Mouse (Mus musculus): ENCODE measurements around the gene Id1. TPM values are rescaled to one million over a fixed set of nuclear protein-coding genes. Genes with fewer than 3 reads are reported as not detected.

Gene Id1
- polyA plus RNA-seq, 1 experiment from 2014 or later: 38.8 TPM

- Histone ChIP-seq H3K4me1 (ENCODE audit: control insufficient read depth, insufficient read depth, low read length) (peaks cover 24% of the 10 kb centered on the region), H3K4me3 (replicated peaks; ENCODE audit: low read depth, low read length) (no peak overlapping the region), H3K9me3 (ENCODE audit: control insufficient read depth, low read length) (no peaks in the 10 kb centered on the region), H3K27ac (replicated peaks; ENCODE audit: low read depth, low read length) (no peak overlapping the region), H3K4me2 (ENCODE audit: low read length) (peak overlapping the region; percentile 13; the same call in 1 of the 2 replicates), H3K9ac (replicated peaks; ENCODE audit: low read length) (no peak overlapping the region), H3K36me3 (ENCODE audit: control insufficient read depth, insufficient read depth, low read length) (no peaks in the 10 kb centered on the region), H3K27me3 (ENCODE audit: control insufficient read depth, insufficient read depth, low read length) (no peaks in the 10 kb centered on the region)
- ATAC-seq (ENCODE audit: low FRiP score, low TSS enrichment): 0 out of 2 replicates have a peak, but pooled peaks have one; percentile 29
- WGBS: 53% methylated on average over 14 of the region's 14 CpGs
- DNase-seq: peak; percentile 75
Observed at GRCm38 (mm10) chr2:152741153-152742041, 5.3 kb downstream of the Id1 start.

GRCm38 (mm10) chr2:152742435-152742834 lies 6.4 kb downstream of the Id1 start:
- 31% methylated on average over 10 of the region's 10 CpGs for WGBS

GRCm38 (mm10) chr2:152753944-152754711 lies 18.1 kb downstream of the Id1 start, which contains the start of gene Cox4i2:
Cox4i2 (plus strand) TSS chr2:152754173.
- no peaks in the 10 kb centered on the region for H3K27me3 ChIP-seq (ENCODE audit: control insufficient read depth, insufficient read depth, low read length)
- WGBS: 3% methylated on average over 30 of the region's 30 CpGs
- no peak within 1 kb of the TSS for H3K27ac ChIP-seq (replicated peaks; ENCODE audit: low read depth, low read length)
- DNase-seq (no peak), ATAC-seq (ENCODE audit: low FRiP score, low TSS enrichment) (no peak)
- peaks cover 9% of the 10 kb centered on the region for H3K4me1 ChIP-seq (ENCODE audit: control insufficient read depth, insufficient read depth, low read length)
- H3K9ac ChIP-seq (replicated peaks; ENCODE audit: low read length): no peak within 1 kb of the TSS
- H3K4me3 ChIP-seq (replicated peaks; ENCODE audit: low read depth, low read length): peak within 1 kb of the TSS; percentile 9; the same call in 1 of the 2 replicates
- H3K36me3 ChIP-seq (ENCODE audit: control insufficient read depth, insufficient read depth, low read length): no peaks in the 10 kb centered on the region
- H3K4me2 ChIP-seq (ENCODE audit: low read length): peak within 1 kb of the TSS; percentile 49
- H3K9me3 ChIP-seq (ENCODE audit: control insufficient read depth, low read length): no peaks in the 10 kb centered on the region

More at GRCm38 (mm10) chr2:152742435-152742834, 6.4 kb downstream of the Id1 start:
- Histone ChIP-seq H3K27ac (replicated peaks; ENCODE audit: low read depth, low read length) (no peak overlapping the region), H3K9ac (replicated peaks; ENCODE audit: low read length) (no peak overlapping the region), H3K4me1 (ENCODE audit: control insufficient read depth, insufficient read depth, low read length) (peaks cover 17% of the 10 kb centered on the region; the same call in 1 of the 2 replicates), H3K4me2 (ENCODE audit: low read length) (no peak overlapping the region), H3K9me3 (ENCODE audit: control insufficient read depth, low read length) (no peaks in the 10 kb centered on the region), H3K27me3 (ENCODE audit: control insufficient read depth, insufficient read depth, low read length) (no peaks in the 10 kb centered on the region), H3K4me3 (replicated peaks; ENCODE audit: low read depth, low read length) (no peak overlapping the region), H3K36me3 (ENCODE audit: control insufficient read depth, insufficient read depth, low read length) (no peaks in the 10 kb centered on the region)
- peak; percentile 65 for DNase-seq
- ATAC-seq (ENCODE audit: low FRiP score, low TSS enrichment): 0 out of 2 replicates have a peak, but pooled peaks have one; percentile 53

- Histone ChIP-seq H3K9ac (replicated peaks; ENCODE audit: low read length) (no peak overlapping the region), H3K36me3 (ENCODE audit: control insufficient read depth, insufficient read depth, low read length) (no peaks in the 10 kb centered on the region), H3K27ac (replicated peaks; ENCODE audit: low read depth, low read length) (no peak overlapping the region), H3K4me3 (replicated peaks; ENCODE audit: low read depth, low read length) (no peak overlapping the region), H3K27me3 (ENCODE audit: control insufficient read depth, insufficient read depth, low read length) (no peaks in the 10 kb centered on the region), H3K9me3 (ENCODE audit: control insufficient read depth, low read length) (no peaks in the 10 kb centered on the region), H3K4me1 (ENCODE audit: control insufficient read depth, insufficient read depth, low read length) (peaks cover 9% of the 10 kb centered on the region), H3K4me2 (ENCODE audit: low read length) (no peak overlapping the region)
- DNase-seq: no peak
- 67% methylated on average over 17 of the region's 17 CpGs for WGBS
- no peak for ATAC-seq (ENCODE audit: low FRiP score, low TSS enrichment)
Observed at GRCm38 (mm10) chr2:152756474-152757393, 20.7 kb downstream of the Id1 start.

GRCm38 (mm10) chr2:152757478-152757877 lies 21.4 kb downstream of the Id1 start:
- peaks cover 9% of the 10 kb centered on the region for H3K4me1 ChIP-seq (ENCODE audit: control insufficient read depth, insufficient read depth, low read length)
- no peaks in the 10 kb centered on the region for H3K36me3 ChIP-seq (ENCODE audit: control insufficient read depth, insufficient read depth, low read length)
- H3K4me3 ChIP-seq (replicated peaks; ENCODE audit: low read depth, low read length): no peak overlapping the region
- H3K9me3 ChIP-seq (ENCODE audit: control insufficient read depth, low read length): no peaks in the 10 kb centered on the region
- H3K9ac ChIP-seq (replicated peaks; ENCODE audit: low read length): no peak overlapping the region
- no peak overlapping the region for H3K27ac ChIP-seq (replicated peaks; ENCODE audit: low read depth, low read length)
- WGBS: 53% methylated on average over 2 of the region's 2 CpGs
- H3K4me2 ChIP-seq (ENCODE audit: low read length): no peak overlapping the region
- H3K27me3 ChIP-seq (ENCODE audit: control insufficient read depth, insufficient read depth, low read length): no peaks in the 10 kb centered on the region
- DNase-seq (no peak), ATAC-seq (ENCODE audit: low FRiP score, low TSS enrichment) (no peak)

GRCm38 (mm10) chr2:152758351-152758750 lies 22.3 kb downstream of the Id1 start:
- Histone ChIP-seq H3K36me3 (ENCODE audit: control insufficient read depth, insufficient read depth, low read length) (no peaks in the 10 kb centered on the region), H3K27me3 (ENCODE audit: control insufficient read depth, insufficient read depth, low read length) (no peaks in the 10 kb centered on the region), H3K4me3 (replicated peaks; ENCODE audit: low read depth, low read length) (no peak overlapping the region), H3K9ac (replicated peaks; ENCODE audit: low read length) (no peak overlapping the region), H3K4me1 (ENCODE audit: control insufficient read depth, insufficient read depth, low read length) (peaks cover 9% of the 10 kb centered on the region), H3K4me2 (ENCODE audit: low read length) (no peak overlapping the region), H3K27ac (replicated peaks; ENCODE audit: low read depth, low read length) (no peak overlapping the region), H3K9me3 (ENCODE audit: control insufficient read depth, low read length) (no peaks in the 10 kb centered on the region)
- 75% methylated on average over 4 of the region's 4 CpGs for WGBS
- ATAC-seq (ENCODE audit: low FRiP score, low TSS enrichment): no peak
- no peak for DNase-seq

GRCm38 (mm10) chr2:152763310-152763709 lies 27.3 kb downstream of the Id1 start:
- Histone ChIP-seq H3K4me2 (ENCODE audit: low read length) (no peak overlapping the region), H3K4me3 (replicated peaks; ENCODE audit: low read depth, low read length) (no peak overlapping the region), H3K4me1 (ENCODE audit: control insufficient read depth, insufficient read depth, low read length) (peaks cover 5% of the 10 kb centered on the region; the same call in 1 of the 2 replicates), H3K9me3 (ENCODE audit: control insufficient read depth, low read length) (no peaks in the 10 kb centered on the region), H3K27me3 (ENCODE audit: control insufficient read depth, insufficient read depth, low read length) (no peaks in the 10 kb centered on the region), H3K27ac (replicated peaks; ENCODE audit: low read depth, low read length) (no peak overlapping the region), H3K36me3 (ENCODE audit: control insufficient read depth, insufficient read depth, low read length) (no peaks in the 10 kb centered on the region), H3K9ac (replicated peaks; ENCODE audit: low read length) (no peak overlapping the region)
- DNase-seq: no peak
- no peak for ATAC-seq (ENCODE audit: low FRiP score, low TSS enrichment)
- WGBS: 78% methylated on average over 6 of the region's 6 CpGs

Measured in midbrain, embryonic 14.5 days (tissue).